Mouse (Mus musculus) midbrain, embryonic 13.5 days (tissue): ENCODE measurements at regions not wholly inside any gene's neighbourhood (a gene's known extent, or its start where the extent isn't known, plus 50 kb on each side); places are given as distances from the start of the nearest gene placed in this dataset.
"Not testable (repeated sequence)": the region's sequence is repeated elsewhere in the genome, so short reads cannot be mapped to it uniquely, and the experiment has no call there.

Experiments used
- ATAC-seq: fragments of 200-750 bp; cut with Nextera tagmentation; 2 replicates; pipeline ENCODE4 v1.8.0; 2017; ENCODE audit warnings: mild to moderate bottlenecking, moderate TSS enrichment, moderate library complexity
- H3K27ac ChIP-seq: fragments of 300-500 bp; sonication (generic); 2 replicates; pipeline ENCODE4 v1.5.1; 2015; ENCODE audit warnings: inconsistent platforms, mild to moderate bottlenecking, moderate library complexity
- H3K27me3 ChIP-seq: fragments of 300-500 bp; sonication (generic); 2 replicates; pipeline ENCODE4 v1.6.1; 2015; ENCODE audit warnings: mild to moderate bottlenecking, inconsistent platforms
- H3K36me3 ChIP-seq: fragments of 300-500 bp; sonication (generic); 2 replicates; pipeline ENCODE4 v1.6.1; 2015; ENCODE audit warnings: mild to moderate bottlenecking, inconsistent platforms
- H3K4me1 ChIP-seq: fragments of 300-500 bp; sonication (generic); replicated peaks from 2 replicates; pipeline ENCODE4 v1.6.1; 2015; ENCODE audit warnings: inconsistent platforms
- H3K4me2 ChIP-seq: fragments of 300-500 bp; sonication (generic); replicated peaks from 2 replicates; pipeline ENCODE4 v1.6.1; 2015; ENCODE audit warnings: moderate library complexity, mild to moderate bottlenecking, inconsistent platforms
- H3K4me3 ChIP-seq: fragments of 300-500 bp; sonication (generic); replicated peaks from 2 replicates; pipeline ENCODE4 v1.5.1; 2015; ENCODE audit warnings: mild to moderate bottlenecking, inconsistent platforms
- H3K9ac ChIP-seq: fragments of 300-500 bp; sonication (generic); replicated peaks from 2 replicates; pipeline ENCODE4 v1.6.1; 2015; ENCODE audit warnings: mild to moderate bottlenecking, inconsistent platforms
- H3K9me3 ChIP-seq: fragments of 300-500 bp; sonication (generic); 2 replicates; pipeline ENCODE4 v1.6.1; 2016; ENCODE audit warnings: mild to moderate bottlenecking, inconsistent platforms
- WGBS: fragments of 180-500 bp; shearing (Covaris S2); methylation state at CpG from one replicate; pipeline ENCODE4 v1.1.7; 2015; 5-methylcytosine and 5-hydroxymethylcytosine counted together

DNA sequence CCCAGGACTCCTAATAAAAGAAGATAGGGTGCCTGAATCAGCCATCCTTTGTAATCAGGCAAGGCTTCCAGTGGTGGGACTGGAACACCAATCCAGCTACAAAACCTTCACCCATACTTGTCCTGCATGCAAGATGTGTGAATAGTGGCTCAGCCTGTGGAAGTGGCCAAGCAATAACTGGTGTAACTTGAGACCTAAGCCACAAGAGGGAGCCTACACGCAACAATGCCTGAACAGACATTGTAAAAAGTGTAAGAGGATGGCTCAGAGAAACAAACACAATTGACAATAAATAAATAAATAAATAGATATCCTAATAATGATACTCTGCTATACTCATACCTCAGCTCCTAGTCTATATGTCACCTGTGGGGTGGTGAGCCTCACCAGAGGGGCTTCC lies 781.5 kb upstream of the Cdh20 start:
- H3K36me3 ChIP-seq: no peaks in the 10 kb centered on the region
- no peak overlapping the region for H3K27ac ChIP-seq
- 28% methylated on average over 1 of the region's 1 CpGs for WGBS
- H3K4me3 ChIP-seq: no peak overlapping the region
- no peaks in the 10 kb centered on the region for H3K4me1 ChIP-seq
- no peaks in the 10 kb centered on the region for H3K9me3 ChIP-seq
- 0 out of 2 replicates have a peak, but pooled peaks have one; percentile 50 for ATAC-seq
- H3K4me2 ChIP-seq: no peak overlapping the region
- no peak overlapping the region for H3K9ac ChIP-seq
- no peaks in the 10 kb centered on the region for H3K27me3 ChIP-seq

DNA sequence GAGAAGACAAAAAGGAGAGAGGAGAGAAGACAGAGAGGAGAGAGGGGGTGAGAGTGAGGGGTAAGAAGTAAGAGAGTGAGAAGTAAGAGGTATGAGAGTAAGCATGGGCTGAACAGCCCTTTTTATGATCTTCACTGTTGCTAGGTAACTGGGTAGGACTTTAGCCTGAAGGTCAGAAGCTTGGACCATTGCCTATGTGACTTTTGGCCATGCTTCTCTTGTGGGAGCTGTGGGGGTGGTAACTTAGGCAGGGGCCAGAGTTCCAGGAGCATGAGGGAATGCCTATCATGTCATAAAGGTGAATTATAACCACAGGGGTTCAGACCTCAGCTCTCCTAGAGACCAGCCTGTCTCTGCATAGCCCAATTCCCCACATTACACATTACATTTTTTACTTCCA lies 765.4 kb upstream of the Cdh20 start:
- not testable (repeated sequence) for H3K4me1 ChIP-seq, H3K4me2 ChIP-seq, H3K36me3 ChIP-seq, H3K9me3 ChIP-seq, H3K27ac ChIP-seq, ATAC-seq, H3K27me3 ChIP-seq, H3K9ac ChIP-seq, H3K4me3 ChIP-seq

DNA sequence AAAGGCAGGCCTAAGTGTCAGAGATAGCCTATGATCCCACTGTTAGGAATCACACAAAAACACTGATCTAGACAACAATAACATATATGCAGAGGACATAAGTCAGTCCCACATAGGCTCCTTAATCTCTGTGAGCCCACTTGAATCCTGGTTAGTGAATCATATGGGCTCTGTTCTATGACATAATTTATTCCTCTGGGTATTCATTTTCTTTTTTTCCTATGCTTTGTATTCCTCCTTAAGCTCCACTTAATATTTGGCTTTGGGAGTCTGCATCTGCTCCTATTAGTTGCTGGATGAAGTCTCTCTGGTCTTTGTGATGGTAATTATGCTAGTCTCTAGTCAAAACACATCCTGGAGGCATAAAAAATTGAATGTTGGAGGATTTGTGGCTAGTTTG lies 738.7 kb upstream of the Cdh20 start:
- Histone ChIP-seq H3K27me3 (no peaks in the 10 kb centered on the region), H3K4me1 (no peaks in the 10 kb centered on the region), H3K9ac (no peak overlapping the region), H3K9me3 (no peaks in the 10 kb centered on the region), H3K27ac (no peak overlapping the region), H3K4me2 (no peak overlapping the region), H3K36me3 (no peaks in the 10 kb centered on the region), H3K4me3 (no peak overlapping the region)
- peak; percentile 84 for ATAC-seq

DNA sequence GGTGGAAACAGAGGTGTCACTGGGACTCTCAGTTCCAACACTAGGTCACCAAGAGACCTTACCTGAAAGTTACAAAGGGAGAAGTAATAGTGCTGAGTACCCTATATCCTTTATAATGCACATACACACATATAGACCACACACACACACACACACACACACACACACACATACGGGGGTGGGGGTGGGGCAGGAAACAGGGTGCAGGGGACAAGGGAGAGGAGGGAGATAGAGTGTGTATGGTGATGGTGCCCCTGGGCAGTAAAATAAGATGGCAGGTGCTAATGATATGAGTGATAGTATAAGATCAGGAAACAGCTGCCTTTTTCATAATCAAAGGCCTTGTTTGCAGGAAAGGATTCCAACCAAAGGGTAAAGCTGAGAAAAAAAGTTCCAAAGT lies 719.9 kb upstream of the Cdh20 start:
- H3K27me3 ChIP-seq: no peaks in the 10 kb centered on the region
- no peaks in the 10 kb centered on the region for H3K36me3 ChIP-seq
- no peak overlapping the region for H3K4me3 ChIP-seq
- H3K9me3 ChIP-seq: no peaks in the 10 kb centered on the region
- H3K27ac ChIP-seq: no peak overlapping the region
- ATAC-seq: no peak; the same call in 1 of the 2 replicates
- H3K4me2 ChIP-seq: no peak overlapping the region
- H3K9ac ChIP-seq: no peak overlapping the region
- H3K4me1 ChIP-seq: no peaks in the 10 kb centered on the region
- 60% methylated on average over 1 of the region's 1 CpGs for WGBS

DNA sequence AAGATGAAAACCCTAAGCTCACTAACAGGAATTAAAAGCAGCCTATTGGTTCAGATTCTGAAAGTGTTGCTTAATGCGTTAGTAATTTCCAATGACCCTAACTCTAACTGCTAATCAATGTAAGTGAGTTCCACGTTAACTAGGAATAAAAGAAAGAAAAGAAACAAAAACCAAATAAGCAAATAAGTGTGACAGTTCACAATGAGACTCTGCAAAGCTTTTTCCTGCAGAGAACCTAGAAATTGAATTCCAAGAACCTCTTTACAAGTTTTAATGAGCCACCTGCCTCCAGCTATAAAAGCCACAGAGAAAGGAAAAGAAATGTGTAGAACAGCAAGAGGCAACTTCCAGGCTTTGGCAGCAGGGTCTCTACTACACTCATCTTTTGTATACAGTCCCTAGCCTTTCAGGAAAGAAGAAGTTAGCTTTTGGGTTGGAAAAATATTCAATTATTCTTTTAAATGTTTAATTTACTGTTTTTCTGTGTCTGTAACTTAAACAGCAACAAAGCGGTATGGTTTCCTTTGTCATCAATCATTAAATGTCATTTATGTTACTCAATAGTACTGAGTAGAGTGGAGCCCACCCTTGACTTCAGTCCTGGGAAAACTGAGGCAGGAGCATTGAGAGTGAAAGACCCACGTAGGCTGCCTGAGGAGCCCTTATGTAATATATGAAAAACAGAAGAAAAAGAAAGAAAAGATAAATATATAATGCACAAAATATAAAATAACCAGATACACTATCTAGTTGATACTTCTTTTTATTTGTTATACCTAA lies 719.0 kb upstream of the Cdh20 start:
- no peaks in the 10 kb centered on the region for H3K9me3 ChIP-seq
- no peak for ATAC-seq
- H3K27me3 ChIP-seq: no peaks in the 10 kb centered on the region
- H3K4me3 ChIP-seq: no peak overlapping the region
- no peak overlapping the region for H3K27ac ChIP-seq
- no peaks in the 10 kb centered on the region for H3K4me1 ChIP-seq
- WGBS: 49% methylated on average over 4 of the region's 4 CpGs
- H3K4me2 ChIP-seq: no peak overlapping the region
- no peak overlapping the region for H3K9ac ChIP-seq
- H3K36me3 ChIP-seq: no peaks in the 10 kb centered on the region
